Mouse (Mus musculus) lung, embryonic 15.5 days (tissue): Measurements from ENCODE around the gene Rnf141. TPM values are rescaled to one million over a fixed set of nuclear protein-coding genes. Genes with fewer than 3 reads are reported as not detected.
A peak's percentile ranks its signal among the peaks of the same experiment; 100 is the strongest.

Experiments
- ATAC-seq: fragments of 200-750 bp; cut with Nextera tagmentation; 2 replicates; pipeline ENCODE4 v1.8.0; 2017; ENCODE audit warnings: moderate number of reproducible peaks, borderline replicate concordance; ENCODE audit not compliant: low FRiP score, low TSS enrichment; ENCODE audit errors: extremely low read depth
- H3K27ac ChIP-seq: fragments of 300-500 bp; sonication (generic); 2 replicates; pipeline ENCODE4 v1.5.1; 2015; ENCODE audit warnings: moderate library complexity, mild to moderate bottlenecking, inconsistent platforms
- H3K27me3 ChIP-seq: fragments of 300-500 bp; sonication (generic); 2 replicates; pipeline ENCODE4 v1.6.1; 2015; ENCODE audit warnings: inconsistent platforms
- H3K36me3 ChIP-seq: fragments of 300-500 bp; sonication (generic); 2 replicates; pipeline ENCODE4 v1.6.1; 2015; ENCODE audit warnings: inconsistent platforms
- H3K4me1 ChIP-seq: fragments of 300-500 bp; sonication (generic); 2 replicates; pipeline ENCODE4 v1.6.1; 2015; ENCODE audit warnings: inconsistent platforms
- H3K4me2 ChIP-seq: fragments of 300-500 bp; sonication (generic); 2 replicates; pipeline ENCODE4 v1.6.1; 2015; ENCODE audit warnings: inconsistent platforms, mild to moderate bottlenecking, moderate library complexity
- H3K4me3 ChIP-seq: fragments of 300-500 bp; sonication (generic); 2 replicates; pipeline ENCODE4 v1.5.1; 2015; ENCODE audit warnings: mild to moderate bottlenecking, inconsistent platforms
- H3K9ac ChIP-seq: fragments of 300-500 bp; sonication (generic); 2 replicates; pipeline ENCODE4 v1.6.1; 2015; ENCODE audit warnings: inconsistent platforms
- H3K9me3 ChIP-seq: fragments of 300-500 bp; sonication (generic); 2 replicates; pipeline ENCODE4 v1.6.1; 2016; ENCODE audit warnings: inconsistent platforms
- WGBS: fragments of 180-500 bp; shearing (Covaris S2); methylation state at CpG from one replicate; pipeline ENCODE4 v1.1.7; 2015; 5-methylcytosine and 5-hydroxymethylcytosine counted together
- polyA plus RNA-seq: library from polyadenylated mRNA; unstranded; fragments of >200 nt; fragmentation: Nextera tagmentation; extraction: Ambion mirVana; gene quantifications from 2 replicates; pipeline ENCODE4 v1.2.1, GENCODE M21; 2015

The Rnf141 gene
- polyA plus RNA-seq, 1 experiment from 2014 or later, result 38.8 TPM

- WGBS, result 83% methylated on average over 8 of the region's 8 CpGs
- Histone ChIP-seq H3K9me3 (no peaks in the 10 kb centered on the region), H3K4me1 (peaks cover 28% of the 10 kb centered on the region), H3K27me3 (no peaks in the 10 kb centered on the region), H3K4me2 (no peak overlapping the region), H3K27ac (no peak overlapping the region), H3K36me3 (peaks cover 40% of the 10 kb centered on the region), H3K4me3 (no peak overlapping the region), H3K9ac (no peak overlapping the region)
- no peak for ATAC-seq
Measured at GRCm38 (mm10) chr7:110823995-110824953, 20.0 kb downstream of the Rnf141 start.

- Histone ChIP-seq H3K27me3 (no peaks in the 10 kb centered on the region), H3K4me1 (peaks cover 28% of the 10 kb centered on the region), H3K4me3 (no peak overlapping the region), H3K9me3 (no peaks in the 10 kb centered on the region), H3K27ac (no peak overlapping the region), H3K36me3 (peaks cover 33% of the 10 kb centered on the region), H3K9ac (no peak overlapping the region), H3K4me2 (no peak overlapping the region)
- WGBS, result 47% methylated on average over 4 of the region's 4 CpGs
- ATAC-seq, result peak; percentile 50; the same call in 1 of the 2 replicates
Measured at GRCm38 (mm10) chr7:110823593-110823992, 20.7 kb downstream of the Rnf141 start.

GRCm38 (mm10) chr7:110823076-110823475, 21.2 kb downstream of the Rnf141 start:
- WGBS, result 47% methylated on average over 8 of the region's 8 CpGs

GRCm38 (mm10) chr7:110822055-110822454, 22.2 kb downstream of the Rnf141 start:
- 39% methylated on average over 4 of the region's 4 CpGs for WGBS
- H3K27me3 ChIP-seq, result no peaks in the 10 kb centered on the region
- ATAC-seq, result no peak
- H3K36me3 ChIP-seq, result peaks cover 32% of the 10 kb centered on the region
- no peak overlapping the region for H3K4me3 ChIP-seq
- H3K9ac ChIP-seq, result no peak overlapping the region
- H3K9me3 ChIP-seq, result no peaks in the 10 kb centered on the region
- H3K4me1 ChIP-seq, result peaks cover 33% of the 10 kb centered on the region
- no peak overlapping the region for H3K4me2 ChIP-seq
- no peak overlapping the region for H3K27ac ChIP-seq

More at GRCm38 (mm10) chr7:110823076-110823475, 21.2 kb downstream of the Rnf141 start:
- Histone ChIP-seq H3K9me3 (no peaks in the 10 kb centered on the region), H3K36me3 (peaks cover 32% of the 10 kb centered on the region), H3K27me3 (no peaks in the 10 kb centered on the region), H3K27ac (no peak overlapping the region), H3K4me2 (no peak overlapping the region), H3K4me1 (peaks cover 31% of the 10 kb centered on the region), H3K4me3 (no peak overlapping the region), H3K9ac (no peak overlapping the region)
- ATAC-seq, result 0 out of 2 replicates have a peak, but pooled peaks have one; percentile 8

- Histone ChIP-seq H3K27ac (no peak overlapping the region), H3K4me2 (no peak overlapping the region)
Measured at GRCm38 (mm10) chr7:110821653-110822052, 22.6 kb downstream of the Rnf141 start.

GRCm38 (mm10) chr7:110821068-110821467, 23.2 kb downstream of the Rnf141 start:
- H3K27ac ChIP-seq, result no peak overlapping the region
- no peak overlapping the region for H3K4me3 ChIP-seq
- ATAC-seq, result no peak
- no peak overlapping the region for H3K4me2 ChIP-seq
- no peaks in the 10 kb centered on the region for H3K27me3 ChIP-seq
- H3K36me3 ChIP-seq, result peaks cover 30% of the 10 kb centered on the region
- 38% methylated on average over 5 of the region's 5 CpGs for WGBS
- H3K4me1 ChIP-seq, result peaks cover 33% of the 10 kb centered on the region
- H3K9ac ChIP-seq, result no peak overlapping the region
- H3K9me3 ChIP-seq, result no peaks in the 10 kb centered on the region

More at GRCm38 (mm10) chr7:110821653-110822052, 22.6 kb downstream of the Rnf141 start:
- peak; percentile 72 for ATAC-seq
- H3K9me3 ChIP-seq, result no peaks in the 10 kb centered on the region
- no peak overlapping the region for H3K9ac ChIP-seq
- WGBS, result 36% methylated on average over 3 of the region's 3 CpGs
- H3K4me3 ChIP-seq, result no peak overlapping the region
- H3K36me3 ChIP-seq, result peaks cover 30% of the 10 kb centered on the region
- peaks cover 33% of the 10 kb centered on the region for H3K4me1 ChIP-seq
- H3K27me3 ChIP-seq, result no peaks in the 10 kb centered on the region

- H3K9me3 ChIP-seq, result no peaks in the 10 kb centered on the region
- no peak overlapping the region for H3K27ac ChIP-seq
- H3K9ac ChIP-seq, result no peak overlapping the region
- 49% methylated on average over 11 of the region's 11 CpGs for WGBS
- no peak overlapping the region for H3K4me2 ChIP-seq
- H3K36me3 ChIP-seq, result peaks cover 18% of the 10 kb centered on the region
- ATAC-seq, result no peak
- H3K4me1 ChIP-seq, result peaks cover 31% of the 10 kb centered on the region
- no peaks in the 10 kb centered on the region for H3K27me3 ChIP-seq
- no peak overlapping the region for H3K4me3 ChIP-seq
Measured at GRCm38 (mm10) chr7:110818787-110819350, 25.4 kb downstream of the Rnf141 start.

- WGBS, result 60% methylated on average over 6 of the region's 6 CpGs
- H3K9me3 ChIP-seq, result no peaks in the 10 kb centered on the region
- H3K27ac ChIP-seq, result no peak overlapping the region
- H3K9ac ChIP-seq, result no peak overlapping the region
- peaks cover 12% of the 10 kb centered on the region for H3K36me3 ChIP-seq
- no peak overlapping the region for H3K4me3 ChIP-seq
- H3K4me1 ChIP-seq, result peaks cover 25% of the 10 kb centered on the region
- no peaks in the 10 kb centered on the region for H3K27me3 ChIP-seq
- H3K4me2 ChIP-seq, result no peak overlapping the region
- no peak for ATAC-seq
Measured at GRCm38 (mm10) chr7:110818206-110818605, 26.1 kb downstream of the Rnf141 start.

- Histone ChIP-seq H3K27me3 (no peaks in the 10 kb centered on the region), H3K9me3 (no peaks in the 10 kb centered on the region), H3K36me3 (peaks cover 17% of the 10 kb centered on the region), H3K9ac (no peak overlapping the region), H3K27ac (no peak overlapping the region), H3K4me3 (no peak overlapping the region), H3K4me2 (no peak overlapping the region), H3K4me1 (peaks cover 7% of the 10 kb centered on the region; the same call in 1 of the 2 replicates)
- WGBS, result 68% methylated on average over 5 of the region's 5 CpGs
- ATAC-seq, result no peak; the same call in 1 of the 2 replicates
Measured at GRCm38 (mm10) chr7:110816037-110816436, 28.2 kb downstream of the Rnf141 start.

- H3K9me3 ChIP-seq, result no peaks in the 10 kb centered on the region
- no peak overlapping the region for H3K4me3 ChIP-seq
- peaks cover 5% of the 10 kb centered on the region; the same call in 1 of the 2 replicates for H3K4me1 ChIP-seq
- H3K27me3 ChIP-seq, result no peaks in the 10 kb centered on the region
- H3K36me3 ChIP-seq, result peaks cover 13% of the 10 kb centered on the region; the same call in 1 of the 2 replicates
- 77% methylated on average over 1 of the region's 1 CpGs for WGBS
- no peak overlapping the region for H3K9ac ChIP-seq
- H3K27ac ChIP-seq, result no peak overlapping the region
- H3K4me2 ChIP-seq, result no peak overlapping the region
- ATAC-seq, result no peak
Measured at GRCm38 (mm10) chr7:110813983-110814382, 30.3 kb downstream of the Rnf141 start.

GRCm38 (mm10) chr7:110811529-110811928, 32.7 kb downstream of the Rnf141 start:
- Histone ChIP-seq H3K4me2 (no peak overlapping the region), H3K4me3 (no peak overlapping the region), H3K4me1 (no peaks in the 10 kb centered on the region), H3K36me3 (peaks cover 11% of the 10 kb centered on the region; the same call in 1 of the 2 replicates), H3K9ac (no peak overlapping the region), H3K9me3 (no peaks in the 10 kb centered on the region), H3K27ac (no peak overlapping the region), H3K27me3 (no peaks in the 10 kb centered on the region)
- WGBS, result 59% methylated on average over 5 of the region's 5 CpGs
- ATAC-seq, result no peak

GRCm38 (mm10) chr7:110810995-110811394, 33.3 kb downstream of the Rnf141 start:
- H3K4me2 ChIP-seq, result no peak overlapping the region
- no peak overlapping the region for H3K9ac ChIP-seq
- no peak for ATAC-seq
- peaks cover 11% of the 10 kb centered on the region; the same call in 1 of the 2 replicates for H3K36me3 ChIP-seq
- H3K9me3 ChIP-seq, result no peaks in the 10 kb centered on the region
- no peak overlapping the region for H3K27ac ChIP-seq
- no peaks in the 10 kb centered on the region for H3K27me3 ChIP-seq
- no peak overlapping the region for H3K4me3 ChIP-seq
- H3K4me1 ChIP-seq, result no peaks in the 10 kb centered on the region
- WGBS, result 85% methylated on average over 8 of the region's 8 CpGs
